In genomic region chr15:79110528-79110927, GRCm38 (mm10) we compare ENCODE assay signal across 10 mouse cellular contexts. TPM values are rescaled to one million over a fixed set of nuclear protein-coding genes. Genes with fewer than 3 reads are reported as not detected.
DNase-seq lines count a peak whose midpoint lies in the region; ATAC-seq and TF ChIP-seq lines count a peak whose summit lies in the region.
"Had no signal": no experiment of that assay in that cellular context is flagged by ENCODE, and none has a peak within 500 bp of the region (broad histone marks: within the 10 kb centered on the region; RNA-seq: fewer than 3 reads in every experiment).

No protein-coding gene starts in this region.

- no peak for ATAC-seq in intestine, embryonic 15.5 days
- no peak for ATAC-seq in neural tube, embryonic 12.5 days (ENCODE audit: low FRiP score, low read depth)

- peaks cover 8% of the 10 kb centered on the region; the same call in 1 of the 2 replicates for H3K4me1 ChIP-seq in embryonic fibroblast, embryonic 13.5 days (ENCODE audit: control insufficient read depth, insufficient read depth, low read length)
- peaks cover 32% of the 10 kb centered on the region for H3K4me1 ChIP-seq in intestine, embryonic 15.5 days (replicated peaks)
- peaks cover 19% of the 10 kb centered on the region for H3K4me1 ChIP-seq in neural tube, embryonic 12.5 days

- no peak for TF ChIP-seq POLR2A in embryonic fibroblast, embryonic 13.5 days (IDR thresholded peaks at IDR 0.05; ENCODE audit: low read depth, low read length)

- no peak overlapping the region for H3K9ac ChIP-seq in intestine, embryonic 15.5 days
- H3K9ac ChIP-seq in neural tube, embryonic 12.5 days, result no peak overlapping the region

- no peaks in the 10 kb centered on the region for H3K9me3 ChIP-seq in intestine, embryonic 15.5 days
- H3K9me3 ChIP-seq in neural tube, embryonic 12.5 days, result no peaks in the 10 kb centered on the region

- TF ChIP-seq CTCF in layer of hippocampus, adult 2 months (conservative IDR thresholded peaks at IDR 0.05), result no peak
- TF ChIP-seq CTCF in embryonic fibroblast, embryonic 13.5 days (IDR thresholded peaks at IDR 0.05; ENCODE audit: borderline replicate concordance, insufficient read depth, low read length), result no peak

- DNase-seq in layer of hippocampus, adult 2 months (ENCODE audit: low spot score in 2 of 2), result no peak
- no peak for DNase-seq in layer of hippocampus, adult 8-10 months (ENCODE audit: low spot score in 2 of 2)
- no peak for DNase-seq in left cerebral cortex, adult 9 months (ENCODE audit: low spot score in 2 of 2)
- DNase-seq in natural killer cell, adult 2 months (ENCODE audit: low spot score in 2 of 2), result no peak
- DNase-seq in Muller cell, postnatal 12 days (ENCODE audit: inconsistent ontology term), result no peak
- DNase-seq: cerebellum, postnatal 10 days; kidney, adult 18-20 months had no signal

- H3K4me2 ChIP-seq in intestine, embryonic 15.5 days (replicated peaks), result peak overlapping the region; percentile 94
- H3K4me2 ChIP-seq in neural tube, embryonic 12.5 days (replicated peaks), result peak overlapping the region; percentile 92

- H3K4me3 ChIP-seq in layer of hippocampus, adult 2 months, result peak overlapping the region; percentile 95
- H3K4me3 ChIP-seq in embryonic fibroblast, embryonic 13.5 days (ENCODE audit: insufficient read depth, low read length), result peak overlapping the region; percentile 75
- H3K4me3 ChIP-seq in intestine, embryonic 15.5 days (replicated peaks), result peak overlapping the region; percentile 94
- H3K4me3 ChIP-seq in neural tube, embryonic 12.5 days, result peak overlapping the region; percentile 87

- H3K27me3 ChIP-seq in intestine, embryonic 15.5 days (replicated peaks), result no peaks in the 10 kb centered on the region
- H3K27me3 ChIP-seq in neural tube, embryonic 12.5 days (replicated peaks), result 0 out of 2 replicates have a peak, but pooled peaks cover 6% of the 10 kb centered on the region

- 63% methylated on average over 2 of the region's 2 CpGs for WGBS in intestine, embryonic 15.5 days
- 79% methylated on average over 2 of the region's 2 CpGs for WGBS in neural tube, embryonic 12.5 days

- 0 out of 2 replicates have a peak, but pooled peaks cover 6% of the 10 kb centered on the region for H3K36me3 ChIP-seq in intestine, embryonic 15.5 days
- peaks cover 14% of the 10 kb centered on the region for H3K36me3 ChIP-seq in neural tube, embryonic 12.5 days

- H3K27ac ChIP-seq in layer of hippocampus, adult 2 months, result peak overlapping the region; percentile 96
- no peak overlapping the region for H3K27ac ChIP-seq in embryonic fibroblast, embryonic 13.5 days (ENCODE audit: insufficient read depth, low read length)
- peak overlapping the region; percentile 29; the same call in 1 of the 2 replicates for H3K27ac ChIP-seq in intestine, embryonic 15.5 days
- no peak overlapping the region for H3K27ac ChIP-seq in neural tube, embryonic 12.5 days

RNA-seq across cellular contexts. Expression of gene Micall1, which starts 1.8 kb away (rescaled TPM):
- total RNA-seq in layer of hippocampus, adult 2 months (2021), result 10 to 100 TPM; 31.4 to 35.3 TPM
- total RNA-seq in layer of hippocampus, adult 8-10 months (2022), result 10 to 100 TPM; 36.0 to 40.9 (median 38.3) TPM
- 17.0 and 27.4 TPM in 2 replicates for polyA plus RNA-seq in embryonic fibroblast, embryonic 13.5 days (2011; ENCODE audit: insufficient read length, low read depth, missing spikeins)
- polyA plus RNA-seq in intestine, embryonic 15.5 days (2015; fragmentation: Nextera tagmentation; extraction: Ambion mirVana), result 8.3 TPM in 2 replicates
- 12.0 and 12.5 TPM in 2 replicates for polyA plus RNA-seq in neural tube, embryonic 12.5 days (2016; fragmentation: Nextera tagmentation; extraction: Ambion mirVana)

RNA-seq across cellular contexts. Expression of gene Polr2f, which starts 30.3 kb away (rescaled TPM):
- total RNA-seq in layer of hippocampus, adult 2 months (2021), result 100 to 1,000 TPM in 1 of 2 experiments, 10 to 100 TPM in 1; 97.9 to 103 TPM
- 100 to 1,000 TPM in 1 of 4 experiments, 10 to 100 TPM in 3; 78.1 to 105 (median 92.0) TPM for total RNA-seq in layer of hippocampus, adult 8-10 months (2022)
- 82.7 and 96.6 TPM in 2 replicates for polyA plus RNA-seq in embryonic fibroblast, embryonic 13.5 days (2011; ENCODE audit: insufficient read length, low read depth, missing spikeins)
- polyA plus RNA-seq in intestine, embryonic 15.5 days (2015; fragmentation: Nextera tagmentation; extraction: Ambion mirVana), result 311 and 328 TPM in 2 replicates
- 318 and 338 TPM in 2 replicates for polyA plus RNA-seq in neural tube, embryonic 12.5 days (2016; fragmentation: Nextera tagmentation; extraction: Ambion mirVana)

RNA-seq across cellular contexts. Expression of gene 1700088E04Rik, which starts 30.5 kb away (rescaled TPM):
- total RNA-seq in layer of hippocampus, adult 2 months (2021), result 10 to 100 TPM in 1 of 2 experiments, 1 to 10 TPM in 1; 8.8 to 10.3 TPM
- 10 to 100 TPM in 3 of 4 experiments, 1 to 10 TPM in 1; 9.4 to 12.9 (median 11.1) TPM for total RNA-seq in layer of hippocampus, adult 8-10 months (2022)
- polyA plus RNA-seq in embryonic fibroblast, embryonic 13.5 days (2011; ENCODE audit: insufficient read length, low read depth, missing spikeins), result 1.7 and 2.2 TPM in 2 replicates
- 4.5 and 5.7 TPM in 2 replicates for polyA plus RNA-seq in intestine, embryonic 15.5 days (2015; fragmentation: Nextera tagmentation; extraction: Ambion mirVana)
- polyA plus RNA-seq in neural tube, embryonic 12.5 days (2016; fragmentation: Nextera tagmentation; extraction: Ambion mirVana), result 9.4 and 11.7 TPM in 2 replicates

RNA-seq across cellular contexts. Expression of gene Eif3l, which starts 35.5 kb away (rescaled TPM):
- total RNA-seq in layer of hippocampus, adult 2 months (2021), result 10 to 100 TPM; 68.9 to 69.5 TPM
- total RNA-seq in layer of hippocampus, adult 8-10 months (2022), result 10 to 100 TPM; 76.9 to 82.0 (median 77.9) TPM
- 247 and 268 TPM in 2 replicates for polyA plus RNA-seq in embryonic fibroblast, embryonic 13.5 days (2011; ENCODE audit: insufficient read length, low read depth, missing spikeins)
- polyA plus RNA-seq in intestine, embryonic 15.5 days (2015; fragmentation: Nextera tagmentation; extraction: Ambion mirVana), result 229 and 241 TPM in 2 replicates
- polyA plus RNA-seq in neural tube, embryonic 12.5 days (2016; fragmentation: Nextera tagmentation; extraction: Ambion mirVana), result 197 and 205 TPM in 2 replicates

RNA-seq across cellular contexts. Expression of gene Ankrd54, which starts 47.8 kb away (rescaled TPM):
- 10 to 100 TPM; 17.4 to 19.5 TPM for total RNA-seq in layer of hippocampus, adult 2 months (2021)
- 10 to 100 TPM; 17.3 to 23.9 (median 18.2) TPM for total RNA-seq in layer of hippocampus, adult 8-10 months (2022)
- polyA plus RNA-seq in embryonic fibroblast, embryonic 13.5 days (2011; ENCODE audit: insufficient read length, low read depth, missing spikeins), result 10.4 and 13.8 TPM in 2 replicates
- 53.5 and 56.2 TPM in 2 replicates for polyA plus RNA-seq in intestine, embryonic 15.5 days (2015; fragmentation: Nextera tagmentation; extraction: Ambion mirVana)
- 62.5 and 64.2 TPM in 2 replicates for polyA plus RNA-seq in neural tube, embryonic 12.5 days (2016; fragmentation: Nextera tagmentation; extraction: Ambion mirVana)

Comparison
In these comparisons a context has a peak if more than half of its experiments do, and no peak if none do; other contexts are left out.
1. H3K27ac ChIP-seq: peak in layer of hippocampus, adult 2 months (single experiment) and intestine, embryonic 15.5 days (single experiment); none in embryonic fibroblast, embryonic 13.5 days (single experiment) and neural tube, embryonic 12.5 days (single experiment).
2. Peak in every context shown above with its lines, with median percentiles within 50 percentile points of each other: H3K4me3 ChIP-seq.